Mouse (Mus musculus) urinary bladder, postnatal 0 days (tissue): ENCODE data around the gene Pofut1. TPM values are rescaled to one million over a fixed set of nuclear protein-coding genes. Genes with fewer than 3 reads are reported as not detected.

ENCODE experiments used
- polyA plus RNA-seq: library from polyadenylated mRNA; unstranded; fragments of >200 nt; fragmentation: Nextera tagmentation; extraction: Ambion mirVana; gene quantifications from 2 replicates; pipeline ENCODE4 v1.2.1, GENCODE M21; 2015

Pofut1 gene
- polyA plus RNA-seq = 3.5 and 3.8 TPM in 2 replicates

GRCm38 (mm10) chr2:153241250-153242014, at the start of gene Pofut1, which contains the start of gene Plagl2:
Pofut1 (plus strand) TSS chr2:153241533.
Plagl2 (minus strand) TSS chr2:153241426.

GRCm38 (mm10) chr2:153224946-153225594, 16.3 kb upstream of the Pofut1 start, which contains the start of gene Tspyl3:
Tspyl3 (minus strand) TSS chr2:153225441.

GRCm38 (mm10) chr2:153290938-153291928, 49.9 kb downstream of the Pofut1 start, which contains the start of gene Kif3b:
Kif3b (plus strand) TSS chr2:153291413.

Other genes with a start within 250 kb of the Pofut1 start
- gene Pdrg1, start 226.1 kb upstream of the Pofut1 start, polyA plus RNA-seq = 94.7 and 101 TPM in 2 replicates
- not detected in 2 replicates for gene Xkr7, start 209.7 kb upstream of the Pofut1 start, polyA plus RNA-seq
- gene Ccm2l, start 175.6 kb upstream of the Pofut1 start, polyA plus RNA-seq = 0.62 and 0.63 TPM in 2 replicates
- gene Hck, start 133.1 kb upstream of the Pofut1 start, polyA plus RNA-seq = 5.2 and 8.6 TPM in 2 replicates
- 41.6 and 42.8 TPM in 2 replicates for gene Tm9sf4, start 80.2 kb upstream of the Pofut1 start, polyA plus RNA-seq
- 3.3 and 3.4 TPM in 2 replicates for gene Tspyl3, start 16.1 kb upstream of the Pofut1 start, polyA plus RNA-seq
- 4.6 and 5.4 TPM in 2 replicates for gene Plagl2, start 107 bp upstream of the Pofut1 start, polyA plus RNA-seq
- gene Kif3b, start 49.9 kb downstream of the Pofut1 start, polyA plus RNA-seq = 3.7 and 3.8 TPM in 2 replicates
- 6.6 and 6.9 TPM in 2 replicates for gene Asxl1, start 104.3 kb downstream of the Pofut1 start, polyA plus RNA-seq